Mouse (Mus musculus) ZHBTc4 (cell line): Measurements from ENCODE around the gene Qars.

Experiments used
- DNase-seq: peaks from one replicate; pipeline ENCODE4 v3.0.0-alpha.2; 2011; ENCODE audit warnings: low read depth, low spot score

The Qars gene

DNA sequence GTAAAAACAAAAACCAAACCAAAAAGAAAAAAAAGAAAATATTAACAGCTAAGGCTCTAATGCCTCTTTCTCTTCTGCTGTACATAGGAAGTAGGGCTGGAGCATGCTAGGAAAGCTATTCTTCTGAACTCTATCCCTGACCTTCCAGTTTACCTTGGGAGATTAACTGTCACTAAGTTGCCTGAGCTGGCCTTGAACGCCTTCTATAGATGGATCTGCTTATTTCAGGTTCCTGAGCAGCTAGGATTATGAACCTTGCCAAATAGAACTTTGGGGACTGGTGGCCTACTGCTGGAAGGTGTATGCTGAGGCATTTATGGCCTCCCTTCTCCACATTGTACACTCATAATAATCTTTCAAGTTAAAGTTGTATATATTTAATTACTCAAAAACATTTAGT is 23.4 kb downstream of the Qars start:
- no peak for DNase-seq

DNA sequence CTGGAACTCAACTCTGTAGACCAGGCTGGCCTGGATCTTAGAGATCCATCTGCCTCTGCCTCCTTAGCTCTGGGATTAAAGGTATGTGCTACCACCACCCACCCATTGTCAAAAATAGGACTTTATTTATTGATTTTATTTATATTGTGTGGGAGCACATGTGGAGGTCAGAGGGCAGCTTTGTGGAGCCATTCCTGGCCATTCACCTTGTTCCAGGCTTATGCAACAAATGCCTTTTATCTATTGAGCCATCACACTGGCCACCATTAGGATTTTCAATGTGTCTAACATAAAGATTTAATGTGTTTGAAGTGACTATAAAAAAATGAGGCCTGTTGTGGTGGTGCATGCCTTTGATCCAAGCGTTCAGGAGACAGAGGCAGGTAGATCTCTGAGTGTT is 24.0 kb downstream of the Qars start:
- no peak for DNase-seq

DNA sequence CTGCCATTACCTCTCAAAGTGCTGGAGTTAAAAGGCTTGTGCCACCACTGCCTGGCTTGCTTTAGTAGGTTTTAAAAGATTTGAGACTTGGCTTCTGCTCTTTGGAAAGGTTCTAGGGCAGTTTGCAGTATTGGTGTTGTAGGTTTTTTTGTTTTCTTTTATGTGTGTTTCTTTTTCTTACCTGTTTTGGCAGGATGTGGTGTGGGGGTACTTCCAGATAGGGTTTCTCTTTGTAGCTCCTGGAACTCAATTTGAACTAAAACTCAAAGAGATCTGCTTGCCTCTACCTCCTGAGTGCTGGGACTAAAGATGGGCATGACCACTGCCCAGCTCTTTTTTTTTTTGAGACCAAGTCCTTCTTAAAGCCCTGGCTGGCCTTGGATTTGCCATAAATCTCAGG is 33.3 kb downstream of the Qars start:
- no peak for DNase-seq

DNA sequence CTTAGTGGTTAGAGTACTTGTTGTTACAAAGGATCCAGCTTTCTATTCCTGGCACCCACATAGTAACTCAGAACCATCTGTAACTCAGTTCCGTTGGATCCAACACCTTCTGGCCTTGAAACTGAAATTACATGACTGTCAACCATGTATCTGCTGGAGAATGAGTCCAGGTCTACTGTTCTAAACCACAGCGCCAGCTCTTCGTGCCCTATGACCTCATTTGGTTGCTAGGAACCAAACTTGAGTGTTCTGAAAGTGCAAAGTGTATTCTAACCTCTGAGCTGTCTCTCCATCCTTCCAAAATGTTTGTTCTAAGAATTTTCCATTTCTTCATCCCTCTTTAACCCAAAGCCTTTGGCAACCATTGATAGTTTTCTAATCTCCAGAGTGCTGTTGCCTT is 38.5 kb downstream of the Qars start:
- DNase-seq = no peak

DNA sequence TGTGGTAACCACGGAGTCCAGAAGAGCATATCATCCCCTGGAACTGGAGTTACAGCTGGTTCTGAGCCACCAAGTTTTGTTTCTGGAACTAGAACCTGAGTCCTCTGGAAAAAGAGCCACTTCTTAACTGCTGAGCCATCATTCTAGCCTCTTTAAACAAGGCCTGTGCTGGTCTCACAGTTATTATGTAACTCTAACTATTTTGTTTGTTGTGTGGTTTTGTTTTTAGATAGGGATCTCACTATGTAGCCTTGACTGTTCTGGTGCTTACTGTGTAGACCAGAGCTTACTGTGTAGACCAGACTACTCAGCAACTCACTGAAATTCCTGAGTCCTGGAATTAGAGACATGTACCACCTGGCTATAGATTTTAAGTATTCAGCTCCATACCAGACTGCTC is 39.4 kb downstream of the Qars start:
- no peak for DNase-seq

DNA sequence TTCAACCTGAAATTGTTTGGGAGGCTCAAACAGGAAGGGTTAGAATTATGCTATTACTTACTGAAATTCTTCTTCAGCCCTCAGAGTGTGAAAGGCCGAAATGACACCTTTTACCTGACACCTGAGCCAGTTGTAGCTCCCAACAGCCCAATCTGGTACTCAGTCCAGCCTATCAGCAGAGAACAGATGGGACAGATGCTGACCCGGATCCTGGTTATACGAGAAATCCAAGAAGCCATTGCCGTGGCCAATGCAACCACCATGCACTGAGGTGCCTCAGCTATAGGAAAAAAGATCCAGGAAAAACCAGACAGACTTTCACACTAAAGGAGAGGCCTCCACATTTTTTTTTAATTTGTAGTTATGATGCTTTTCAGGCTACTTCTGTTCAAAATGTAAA is 51.7 kb downstream of the Qars start:
- DNase-seq = no peak

DNA sequence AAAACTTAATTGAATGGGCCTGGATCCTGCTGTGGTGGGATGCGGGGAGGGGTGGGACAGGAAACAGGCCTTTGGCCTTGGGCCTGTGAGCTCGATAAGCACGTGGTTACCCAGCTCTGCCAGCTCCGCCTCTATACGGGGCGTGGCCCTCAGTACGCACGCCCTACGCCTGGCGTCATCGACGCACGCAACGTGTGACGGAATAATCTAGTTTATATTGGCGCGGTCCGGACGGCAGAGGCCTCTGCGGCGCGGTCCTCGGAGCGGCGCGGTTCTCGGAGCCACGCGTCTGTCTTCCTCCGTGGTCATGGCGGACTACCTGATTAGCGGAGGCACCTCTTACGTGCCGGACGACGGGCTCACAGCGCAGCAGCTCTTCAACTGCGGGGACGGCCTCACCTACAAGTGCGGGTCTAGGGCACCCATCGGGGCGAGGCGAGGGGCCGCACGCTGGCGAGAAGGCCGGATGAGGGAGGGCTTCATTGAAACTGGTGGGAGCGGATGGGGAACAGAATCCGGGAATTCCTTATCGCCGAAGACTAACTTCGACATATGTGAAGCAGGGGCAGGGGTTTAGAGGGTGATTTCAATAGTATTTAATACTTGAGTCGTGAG is 52.8 kb downstream of the Qars start, which contains the start of gene Impdh2:
Gene Impdh2 (plus strand): TSS at position 60 of the 615 bp plus-strand sequence.
- DNase-seq = peak; percentile 100

DNA sequence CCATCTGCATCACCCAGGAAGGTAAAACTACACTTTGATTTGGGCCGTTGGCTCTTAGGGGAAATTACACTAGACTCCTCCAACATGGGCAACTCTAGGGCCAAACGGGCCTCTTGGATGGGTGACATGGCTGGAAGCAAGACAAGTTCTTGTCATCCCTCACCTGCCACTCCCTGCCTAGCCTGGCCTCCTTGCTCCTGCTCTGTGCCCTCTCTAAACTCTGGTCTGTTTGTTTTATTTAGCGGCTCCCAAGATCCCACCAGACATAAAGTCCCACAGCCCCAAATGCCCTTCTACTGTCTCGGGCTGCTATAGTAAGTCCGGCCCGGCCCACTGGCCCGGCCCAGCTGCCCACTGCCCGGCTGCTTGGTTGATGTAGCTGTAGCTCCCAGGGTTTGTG is 56.2 kb downstream of the Qars start:
- no peak for DNase-seq

DNA sequence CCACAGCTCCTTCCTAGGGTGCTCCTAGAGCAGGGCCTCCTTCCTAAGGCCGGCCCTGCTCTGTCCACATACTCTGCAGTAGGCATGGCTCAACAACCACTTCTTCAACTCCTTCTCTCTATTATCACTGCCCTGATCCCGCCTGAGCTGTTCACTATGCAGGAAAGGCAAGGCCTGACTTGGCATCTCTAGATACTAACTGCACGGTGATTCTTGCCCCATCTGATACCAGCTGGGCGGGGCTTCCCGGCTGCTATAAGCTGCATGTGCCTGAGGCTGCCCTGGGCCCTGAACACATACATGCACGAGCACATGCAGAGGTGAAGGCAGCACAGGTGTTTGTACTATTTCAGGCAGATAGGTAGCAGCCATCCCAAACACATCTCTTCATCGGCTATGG is 56.6 kb downstream of the Qars start:
- no peak for DNase-seq
